Mouse (Mus musculus) lung, embryonic 14.5 days (tissue): ENCODE results near the gene Golga1. TPM values are rescaled to one million over a fixed set of nuclear protein-coding genes. Genes with fewer than 3 reads are reported as not detected.
"Not testable (repeated sequence)": the region's sequence is repeated elsewhere in the genome, so short reads cannot be mapped to it uniquely, and the experiment has no call there.

Experiments
- ATAC-seq: fragments of 200-750 bp; cut with Nextera tagmentation; 2 replicates; pipeline ENCODE4 v1.8.0; 2017; ENCODE audit warnings: mild to moderate bottlenecking, moderate TSS enrichment, moderate library complexity; ENCODE audit not compliant: insufficient read depth
- DNase-seq: peaks from one replicate; pipeline ENCODE4 v3.0.0-alpha.2; 2015
- H3K27ac ChIP-seq: fragments of 300-500 bp; sonication (generic); 2 replicates; pipeline ENCODE4 v1.5.1; 2014; ENCODE audit warnings: low read depth, mild to moderate bottlenecking, moderate library complexity
- H3K27me3 ChIP-seq: fragments of 300-500 bp; sonication (generic); 2 replicates; pipeline ENCODE4 v1.6.1; 2014; ENCODE audit warnings: low read length, control low read depth; ENCODE audit not compliant: insufficient read depth
- H3K36me3 ChIP-seq: fragments of 300-500 bp; sonication (generic); 2 replicates; pipeline ENCODE4 v1.6.1; 2014; ENCODE audit warnings: control low read depth; ENCODE audit not compliant: insufficient read depth
- H3K4me1 ChIP-seq: fragments of 300-500 bp; sonication (generic); 2 replicates; pipeline ENCODE4 v1.6.1; 2014; ENCODE audit warnings: antibody characterized with exemption, control low read depth; ENCODE audit not compliant: insufficient read depth
- H3K4me2 ChIP-seq: fragments of 300-500 bp; sonication (generic); 2 replicates; pipeline ENCODE4 v1.6.1; 2014; ENCODE audit warnings: mild to moderate bottlenecking
- H3K4me3 ChIP-seq: fragments of 300-500 bp; sonication (generic); 2 replicates; pipeline ENCODE4 v1.5.1; 2014; ENCODE audit warnings: low read depth, low read length
- H3K9ac ChIP-seq: fragments of 300-500 bp; sonication (generic); 2 replicates; pipeline ENCODE4 v1.6.1; 2014
- H3K9me3 ChIP-seq: fragments of 300-500 bp; sonication (generic); 2 replicates; pipeline ENCODE4 v1.6.1; 2016; ENCODE audit warnings: low read depth, low read length, control low read depth
- CTCF ChIP-seq: IDR thresholded peaks from 2 replicates; pipeline ENCODE4 v1.5.1; 2016; ENCODE audit warnings: antibody characterized with exemption, low read depth
- WGBS: fragments of 180-500 bp; shearing (Covaris S2); extraction: QIAGEN DNeasy Blood & Tissue Kit; methylation state at CpG from one replicate; pipeline ENCODE4 v1.1.7; 2014; 5-methylcytosine and 5-hydroxymethylcytosine counted together
- polyA plus RNA-seq: library from polyadenylated mRNA; unstranded; fragments of >200 nt; fragmentation: Nextera tagmentation; extraction: Ambion mirVana; gene quantifications from 2 replicates; pipeline ENCODE4 v1.2.1, GENCODE M21; 2014

Golga1 gene
- 24.5 and 27.2 TPM in 2 replicates for polyA plus RNA-seq

DNA sequence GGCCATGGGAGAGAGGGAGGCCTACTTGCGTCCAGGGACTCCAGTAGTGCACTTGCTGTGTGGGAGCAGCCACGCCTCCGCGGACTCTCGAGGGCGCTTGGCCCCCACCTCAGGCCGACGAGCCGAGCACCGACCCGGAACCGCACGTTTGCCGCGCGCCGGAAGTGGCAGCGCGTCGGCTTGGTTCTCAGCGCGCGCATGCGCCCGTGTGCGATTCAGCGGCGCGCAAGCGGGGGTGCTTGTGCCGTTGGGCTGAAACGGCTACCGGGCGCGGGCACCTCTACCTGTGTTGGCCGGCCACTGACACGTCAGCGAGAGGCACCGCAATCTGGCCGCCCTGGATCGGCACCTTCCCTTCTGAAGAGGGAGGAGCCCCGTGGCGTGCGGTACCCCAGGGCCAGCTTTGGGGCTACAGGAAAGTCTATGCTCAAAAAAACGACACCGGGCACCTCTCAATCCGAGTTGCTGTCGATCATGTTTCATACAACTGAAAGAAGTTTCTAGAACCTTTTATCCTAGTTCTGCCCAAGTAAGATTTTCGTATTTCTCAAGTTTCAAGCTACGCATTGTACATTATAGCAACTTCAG is at the start of gene Golga1:
Gene Golga1, minus strand, starts transcription at position 142 of the 588 bp plus-strand sequence.
- Histone ChIP-seq H3K4me2 (peak within 1 kb of the TSS; percentile 83), H3K36me3 (peaks cover 21% of the 10 kb centered on the region; the same call in 1 of the 2 replicates), H3K27ac (peak within 1 kb of the TSS; percentile 93), H3K4me1 (no peaks in the 10 kb centered on the region), H3K4me3 (peak within 1 kb of the TSS; percentile 90), H3K9me3 (no peaks in the 10 kb centered on the region), H3K27me3 (no peaks in the 10 kb centered on the region), H3K9ac (peak within 1 kb of the TSS; percentile 92)
- ATAC-seq (peak; percentile 99), DNase-seq (peak; percentile 97)
- under 1% methylated on average over 50 of the region's 50 CpGs for WGBS
- no peak; the same call in 1 of the 2 replicates for TF ChIP-seq CTCF

DNA sequence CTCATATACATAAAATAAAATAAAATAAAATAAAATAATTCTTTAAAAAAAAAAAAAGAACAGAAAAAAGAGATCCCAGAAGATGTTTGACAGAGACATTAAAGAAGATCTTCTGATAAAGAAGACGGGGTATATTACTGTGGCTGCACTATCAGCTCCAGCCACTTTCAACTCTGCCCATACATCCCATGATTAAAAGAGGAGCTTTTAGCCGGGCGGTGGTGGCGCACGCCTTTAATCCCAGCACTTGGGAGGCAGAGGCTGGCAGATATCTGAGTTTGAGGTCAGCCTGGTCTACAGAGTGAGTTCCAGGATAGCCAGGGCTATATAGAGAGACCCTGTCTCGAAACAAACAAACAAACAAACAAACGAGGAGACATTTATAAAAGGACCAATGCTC is 48.8 kb upstream of the Golga1 start:
- 89% methylated on average over 7 of the region's 7 CpGs for WGBS
- Histone ChIP-seq H3K4me3 (no peak overlapping the region), H3K27me3 (no peaks in the 10 kb centered on the region), H3K36me3 (peaks cover 28% of the 10 kb centered on the region), H3K4me2 (no peak overlapping the region), H3K9ac (no peak overlapping the region), H3K27ac (no peak overlapping the region), H3K9me3 (no peaks in the 10 kb centered on the region), H3K4me1 (no peaks in the 10 kb centered on the region)
- no peak for ATAC-seq
- no peak for DNase-seq
- no peak for TF ChIP-seq CTCF

DNA sequence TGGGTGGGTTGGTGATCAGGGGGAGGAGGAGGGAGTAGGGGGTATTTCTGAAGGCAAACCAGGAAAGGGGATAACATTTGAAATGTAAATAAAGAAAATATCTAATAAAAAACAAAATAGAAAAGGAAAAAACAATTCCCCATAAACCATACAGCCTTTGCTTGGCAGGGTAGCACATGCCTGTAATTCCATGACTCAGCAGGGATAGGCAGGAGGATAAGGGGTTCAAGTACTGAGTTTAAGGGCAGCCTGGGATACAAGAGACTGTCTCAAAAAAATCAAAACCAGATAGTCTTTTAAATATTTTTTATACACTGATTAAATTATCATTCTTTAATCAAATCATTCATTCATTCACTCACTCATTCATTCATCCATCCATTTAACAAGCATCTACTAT is 45.2 kb upstream of the Golga1 start:
- ATAC-seq = no peak
- TF ChIP-seq CTCF = no peak
- Histone ChIP-seq H3K4me3 (no peak overlapping the region), H3K9ac (no peak overlapping the region), H3K4me1 (no peaks in the 10 kb centered on the region), H3K4me2 (no peak overlapping the region), H3K27me3 (no peaks in the 10 kb centered on the region), H3K9me3 (no peaks in the 10 kb centered on the region), H3K36me3 (peaks cover 6% of the 10 kb centered on the region), H3K27ac (no peak overlapping the region)
- no peak for DNase-seq

DNA sequence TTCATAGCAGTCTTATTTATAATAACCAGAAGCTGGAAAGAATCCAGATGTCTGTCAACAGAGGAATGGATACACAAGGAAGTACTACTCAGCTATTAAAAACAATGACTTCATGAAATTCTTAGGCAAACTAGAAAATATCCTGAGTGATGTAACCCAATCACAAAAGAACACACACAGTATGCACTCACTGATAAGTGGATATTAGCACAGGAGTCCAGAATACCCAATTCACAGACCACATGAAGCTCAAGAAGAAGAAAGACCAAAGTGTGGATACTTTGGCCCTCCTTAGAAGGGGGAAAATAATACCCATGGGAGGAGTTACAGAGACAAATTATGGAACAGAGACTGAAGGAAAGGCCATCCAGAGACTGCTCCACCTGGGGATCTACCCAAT is 44.4 kb upstream of the Golga1 start:
- H3K4me3 ChIP-seq, H3K4me1 ChIP-seq, H3K9me3 ChIP-seq, H3K9ac ChIP-seq, H3K4me2 ChIP-seq, H3K27ac ChIP-seq, H3K36me3 ChIP-seq, ATAC-seq, H3K27me3 ChIP-seq: not testable (repeated sequence)
- peak; percentile 20 for DNase-seq

DNA sequence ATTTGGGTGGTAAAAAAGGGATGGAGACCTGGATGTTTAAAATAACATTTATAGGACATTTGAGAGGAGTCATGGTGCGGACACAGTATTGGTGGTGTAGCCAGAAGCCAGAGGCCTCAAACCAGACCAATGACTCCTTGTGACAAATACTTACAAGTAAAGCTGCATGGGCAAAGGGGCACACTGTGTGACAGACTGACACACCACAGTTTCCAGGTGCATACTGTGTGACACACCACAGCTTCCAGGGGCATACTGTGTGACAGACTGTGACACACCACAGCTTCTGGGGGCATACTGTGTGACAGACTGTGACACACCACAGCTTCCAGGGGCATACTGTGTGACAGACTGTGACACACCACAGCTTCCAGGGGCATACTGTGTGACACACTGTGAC is 34.6 kb upstream of the Golga1 start:
- not testable (repeated sequence) for H3K4me2 ChIP-seq, H3K4me1 ChIP-seq, H3K9me3 ChIP-seq, DNase-seq, H3K27me3 ChIP-seq, H3K27ac ChIP-seq, H3K4me3 ChIP-seq, H3K9ac ChIP-seq, ATAC-seq
- H3K36me3 ChIP-seq = peaks cover 33% of the 10 kb centered on the region
- WGBS = 97% methylated on average over 1 of the region's 1 CpGs

DNA sequence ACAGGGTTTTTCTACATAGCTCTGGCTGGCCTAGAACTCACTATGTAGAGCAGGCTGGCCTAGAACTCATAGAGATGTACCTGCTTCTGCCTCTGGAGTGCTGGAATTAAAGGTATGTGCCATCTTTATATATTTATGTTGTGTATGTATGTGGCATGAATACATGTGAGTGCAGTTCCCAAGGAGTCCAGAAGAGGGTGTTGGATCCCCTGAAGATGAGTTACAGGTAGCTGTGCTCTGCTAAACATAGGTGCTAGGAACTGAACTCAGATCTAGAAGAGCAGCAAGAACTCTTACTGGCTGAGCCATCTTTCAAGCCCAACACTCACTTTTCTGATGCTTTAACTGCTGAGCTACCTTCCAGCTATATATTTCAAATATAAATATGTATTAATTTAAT is 32.7 kb upstream of the Golga1 start:
- TF ChIP-seq CTCF = peak; percentile 25; the same call in 1 of the 2 replicates
- Histone ChIP-seq H3K9ac (no peak overlapping the region), H3K27me3 (no peaks in the 10 kb centered on the region), H3K4me2 (no peak overlapping the region), H3K36me3 (peaks cover 28% of the 10 kb centered on the region; the same call in 1 of the 2 replicates), H3K4me3 (no peak overlapping the region), H3K9me3 (no peaks in the 10 kb centered on the region), H3K4me1 (no peaks in the 10 kb centered on the region), H3K27ac (no peak overlapping the region)
- DNase-seq (peak; percentile 10), ATAC-seq (no peak)

DNA sequence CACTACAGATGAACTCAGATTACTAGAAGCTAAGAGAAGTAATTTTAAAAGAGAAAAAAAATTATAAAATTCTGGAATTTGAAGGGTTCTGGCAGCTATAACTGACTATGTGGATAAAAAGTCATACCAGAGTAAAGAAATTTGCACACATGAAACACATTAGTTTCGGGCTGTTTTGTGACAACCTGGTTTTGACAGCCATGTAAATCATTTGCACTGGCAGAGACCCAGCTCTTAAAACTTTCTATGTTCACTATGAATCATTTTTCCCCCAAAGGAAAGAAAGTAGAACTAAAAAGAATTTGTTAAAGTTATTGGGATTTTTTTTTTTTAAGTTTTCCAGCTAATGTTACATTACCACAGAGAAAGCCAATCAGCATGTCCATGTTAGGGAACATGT is 26.6 kb upstream of the Golga1 start:
- Histone ChIP-seq H3K9ac (no peak overlapping the region), H3K4me3 (no peak overlapping the region), H3K36me3 (peaks cover 16% of the 10 kb centered on the region; the same call in 1 of the 2 replicates), H3K9me3 (no peaks in the 10 kb centered on the region), H3K4me1 (no peaks in the 10 kb centered on the region), H3K27me3 (no peaks in the 10 kb centered on the region), H3K27ac (no peak overlapping the region), H3K4me2 (no peak overlapping the region)
- no peak for TF ChIP-seq CTCF
- DNase-seq (peak; percentile 3), ATAC-seq (no peak)
- 70% methylated on average over 1 of the region's 1 CpGs for WGBS

DNA sequence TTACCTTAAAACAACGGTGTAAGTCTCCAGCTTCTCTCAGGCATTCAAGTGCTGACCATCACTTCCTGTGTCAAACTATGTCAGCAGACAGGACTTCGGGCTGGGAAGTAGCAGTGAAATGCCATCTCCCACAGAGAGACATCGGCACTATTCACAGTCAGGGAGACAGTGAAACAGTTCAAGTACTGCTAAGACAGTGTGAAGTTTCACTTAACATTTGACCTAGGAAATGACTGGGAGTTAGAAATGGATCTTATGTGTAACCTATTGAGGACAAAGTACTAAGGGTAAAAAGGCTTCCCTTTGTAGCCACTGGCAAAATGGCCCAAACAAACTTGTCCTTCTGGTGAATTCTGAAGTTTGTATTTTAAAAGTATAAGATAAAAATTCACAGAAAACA is 17.4 kb upstream of the Golga1 start:
- DNase-seq = no peak
- H3K36me3 ChIP-seq = peaks cover 36% of the 10 kb centered on the region
- 88% methylated on average over 3 of the region's 3 CpGs for WGBS

More for the DNA sequence above, 17.4 kb upstream of the Golga1 start:
- ATAC-seq = no peak
- Histone ChIP-seq H3K9ac (no peak overlapping the region), H3K4me2 (no peak overlapping the region), H3K9me3 (no peaks in the 10 kb centered on the region), H3K4me1 (no peaks in the 10 kb centered on the region), H3K27me3 (no peaks in the 10 kb centered on the region), H3K4me3 (no peak overlapping the region), H3K27ac (no peak overlapping the region)
- TF ChIP-seq CTCF = no peak
